Mouse (Mus musculus) spleen, adult 2 months (tissue): Measurements from ENCODE around the gene Tax1bp1. TPM values are rescaled to one million over a fixed set of nuclear protein-coding genes. Genes with fewer than 3 reads are reported as not detected.
"Not testable (repeated sequence)": the region's sequence is repeated elsewhere in the genome, so short reads cannot be mapped to it uniquely, and the experiment has no call there.

Experiments
- DNase-seq, 2 experiments: peaks; one replicate each; pipeline versions ENCODE4 v3.0.0 to v3.0.0-alpha.2; 2012 to 2021; ENCODE audit warnings: low spot score in 2 of 2, low read depth in 1 of 2
- H3K27ac ChIP-seq: fragments of 200-500 bp; 2 replicates; pipeline ENCODE4 v1.5.1; 2012; ENCODE audit warnings: low read length, inconsistent platforms; ENCODE audit not compliant: insufficient read depth
- H3K27me3 ChIP-seq: fragments of 200-500 bp; 2 replicates; pipeline ENCODE4 v1.6.1; 2012; ENCODE audit warnings: mild to moderate bottlenecking, moderate library complexity, low read length, inconsistent platforms; ENCODE audit not compliant: control insufficient read depth, insufficient read depth
- H3K36me3 ChIP-seq: fragments of 200-500 bp; 2 replicates; pipeline ENCODE4 v1.6.1; 2012; ENCODE audit warnings: mild to moderate bottlenecking, low read length, inconsistent platforms; ENCODE audit not compliant: control insufficient read depth, insufficient read depth
- H3K4me1 ChIP-seq: fragments of 200-500 bp; 2 replicates; pipeline ENCODE4 v1.6.1; 2011; ENCODE audit warnings: inconsistent platforms; ENCODE audit not compliant: control insufficient read depth, insufficient read depth, insufficient read length
- H3K4me3 ChIP-seq: fragments of 200-500 bp; 2 replicates; pipeline ENCODE4 v1.5.1; 2011; ENCODE audit warnings: mild to moderate bottlenecking, inconsistent platforms; ENCODE audit not compliant: insufficient read depth, insufficient read length; ENCODE audit errors: extremely low read depth
- CTCF ChIP-seq: fragments of 200-500 bp; IDR thresholded peaks from 2 replicates; pipeline ENCODE4 v1.5.1; 2011; ENCODE audit warnings: mild to moderate bottlenecking, inconsistent platforms; ENCODE audit not compliant: insufficient read depth, insufficient read length, insufficient replicate concordance; ENCODE audit errors: extremely low read depth
- POLR2A ChIP-seq: fragments of 200-500 bp; IDR thresholded peaks from 2 replicates; pipeline ENCODE4 v1.6.1; 2011; ENCODE audit warnings: low read depth, low read length, inconsistent platforms
- WGBS: fragments of 180-500 bp; shearing (Covaris S2); methylation state at CpG from one replicate; pipeline ENCODE4 v1.1.7; 2018; 5-methylcytosine and 5-hydroxymethylcytosine counted together
- polyA plus RNA-seq: library from polyadenylated mRNA; depleted of rRNA; stranded (reverse); fragments of >200 nt; gene quantifications from 2 replicates; pipeline ENCODE4 v1.2.3, GENCODE M21; 2012; rRNA removed

Tax1bp1 gene
- polyA plus RNA-seq, result 15.6 and 16.6 TPM in 2 replicates

GRCm38 (mm10) chr6:52713104-52713896, at the start of gene Tax1bp1:
Tax1bp1 (plus strand) TSS chr6:52713729.
- TF ChIP-seq POLR2A, result peak; percentile 88
- TF ChIP-seq CTCF, result no peak
- H3K4me1 ChIP-seq, result peaks cover 10% of the 10 kb centered on the region
- under 1% methylated on average over 37 of the region's 38 CpGs for WGBS
- no peaks in the 10 kb centered on the region for H3K27me3 ChIP-seq
- H3K36me3 ChIP-seq, result no peaks in the 10 kb centered on the region
- H3K27ac ChIP-seq, result peak within 1 kb of the TSS; percentile 98
- H3K4me3 ChIP-seq, result peak within 1 kb of the TSS; percentile 95
- DNase-seq, result peak; percentile 90 to 93

- Histone ChIP-seq H3K36me3 (no peaks in the 10 kb centered on the region), H3K4me1 (no peaks in the 10 kb centered on the region), H3K27me3 (no peaks in the 10 kb centered on the region), H3K27ac (no peak overlapping the region), H3K4me3 (no peak overlapping the region)
- no peak for DNase-seq
- no peak for TF ChIP-seq POLR2A
- no peak for TF ChIP-seq CTCF
- 84% methylated on average over 3 of the region's 3 CpGs for WGBS
Measured at GRCm38 (mm10) chr6:52667641-52668040, 45.9 kb upstream of the Tax1bp1 start.

- not testable (repeated sequence) for H3K27ac ChIP-seq, H3K4me1 ChIP-seq, H3K4me3 ChIP-seq, H3K27me3 ChIP-seq, DNase-seq, H3K36me3 ChIP-seq
- WGBS, result 54% methylated on average over 2 of the region's 2 CpGs
Measured at GRCm38 (mm10) chr6:52669878-52670277, 43.7 kb upstream of the Tax1bp1 start.

- no peaks in the 10 kb centered on the region for H3K27me3 ChIP-seq
- TF ChIP-seq POLR2A (no peak), CTCF (no peak)
- WGBS, result 53% methylated on average over 8 of the region's 8 CpGs
- H3K4me3 ChIP-seq, result no peak overlapping the region
- no peak for DNase-seq
- no peaks in the 10 kb centered on the region for H3K36me3 ChIP-seq
- no peaks in the 10 kb centered on the region for H3K4me1 ChIP-seq
- H3K27ac ChIP-seq, result no peak overlapping the region
Measured at GRCm38 (mm10) chr6:52671791-52672190, 41.7 kb upstream of the Tax1bp1 start.

GRCm38 (mm10) chr6:52672539-52672938, 41.0 kb upstream of the Tax1bp1 start:
- peak in 1 of 2 experiments; percentile 7 for DNase-seq
- no peaks in the 10 kb centered on the region for H3K36me3 ChIP-seq
- no peak for TF ChIP-seq CTCF
- no peak for TF ChIP-seq POLR2A
- WGBS, result 8% methylated on average over 2 of the region's 2 CpGs
- H3K27me3 ChIP-seq, result no peaks in the 10 kb centered on the region; the same call in 1 of the 2 replicates
- H3K27ac ChIP-seq, result no peak overlapping the region
- no peaks in the 10 kb centered on the region; the same call in 1 of the 2 replicates for H3K4me1 ChIP-seq
- no peak overlapping the region for H3K4me3 ChIP-seq

GRCm38 (mm10) chr6:52673706-52674105, 39.8 kb upstream of the Tax1bp1 start:
- TF ChIP-seq POLR2A (no peak), CTCF (no peak)
- no peaks in the 10 kb centered on the region; the same call in 1 of the 2 replicates for H3K4me1 ChIP-seq
- no peak overlapping the region for H3K4me3 ChIP-seq
- no peaks in the 10 kb centered on the region; the same call in 1 of the 2 replicates for H3K27me3 ChIP-seq
- H3K36me3 ChIP-seq, result no peaks in the 10 kb centered on the region
- 88% methylated on average over 7 of the region's 7 CpGs for WGBS
- no peak for DNase-seq
- no peak overlapping the region for H3K27ac ChIP-seq

- H3K4me3 ChIP-seq, result no peak overlapping the region
- no peaks in the 10 kb centered on the region for H3K36me3 ChIP-seq
- no peaks in the 10 kb centered on the region; the same call in 1 of the 2 replicates for H3K4me1 ChIP-seq
- whole genome bisulfite sequencing, result 82% methylated on average over 12 of the region's 12 CpGs
- no peaks in the 10 kb centered on the region; the same call in 1 of the 2 replicates for H3K27me3 ChIP-seq
- DNase-seq, result no peak
- no peak overlapping the region for H3K27ac ChIP-seq
- TF ChIP-seq POLR2A (no peak), CTCF (no peak)
Measured at GRCm38 (mm10) chr6:52674541-52674940, 39.0 kb upstream of the Tax1bp1 start.
